Mouse (Mus musculus) CD4-positive, CD25-positive, alpha-beta regulatory T cell (primary cell): ENCODE measurements around the gene Zer1. TPM values are rescaled to one million over a fixed set of nuclear protein-coding genes. Genes with fewer than 3 reads are reported as not detected.

Source experiments
- polyA plus RNA-seq: library from polyadenylated mRNA; unstranded; fragments of 100-300 nt; shearing (Covaris generic); gene quantifications from one replicate; pipeline ENCODE4 v1.2.1, GENCODE M21; 2017

Zer1 gene
- polyA plus RNA-seq: 69.3 TPM

GRCm38 (mm10) chr2:30124472-30125274, at the start of gene Zer1:
Gene Zer1, minus strand, starts transcription at chr2:30124585.

GRCm38 (mm10) chr2:30171371-30171996, 47.1 kb upstream of the Zer1 start, which contains the start of gene Endog:
Gene Endog, plus strand, starts transcription at chr2:30171493.

DNA sequence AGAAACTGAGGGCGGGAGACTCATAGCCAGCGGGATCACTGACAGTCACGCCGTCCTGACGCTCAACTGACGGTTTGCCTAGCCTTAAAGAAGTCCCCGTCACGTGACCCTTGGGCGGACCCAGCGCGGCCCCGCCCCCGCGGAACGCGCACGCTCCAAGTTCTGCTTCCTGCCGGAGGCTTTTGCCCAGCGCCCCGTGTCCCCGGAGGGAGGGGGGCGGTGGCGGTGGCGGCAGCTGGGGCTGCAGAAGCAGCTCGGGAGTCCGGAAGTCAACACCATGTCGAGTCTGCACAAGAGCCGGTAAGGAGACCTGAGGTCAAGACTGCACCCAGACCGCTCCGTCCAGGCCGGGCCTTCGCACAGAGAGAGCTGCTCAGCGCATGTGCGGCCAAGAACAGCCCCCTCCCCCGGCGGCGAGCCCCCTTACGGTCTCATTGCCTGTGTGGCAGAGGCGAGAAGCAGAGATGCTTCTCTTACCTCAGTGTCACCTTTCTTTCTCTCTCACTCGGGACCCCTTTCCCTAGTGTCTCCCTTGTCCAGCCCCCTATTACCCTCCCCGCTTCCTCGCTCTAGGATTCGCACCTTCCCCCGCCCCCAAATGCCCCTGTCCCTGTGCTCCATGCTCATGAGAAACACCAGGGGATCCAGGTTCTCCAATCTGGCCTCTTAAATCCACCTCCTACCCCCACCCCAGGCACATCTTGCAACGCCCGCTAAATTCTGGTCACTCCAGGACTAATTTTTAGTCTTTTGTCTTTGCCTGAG, 9.4 kb upstream of the Zer1 start, which contains the start of gene Tbc1d13:
Gene Tbc1d13 (plus strand): TSS at position 134 of the 765 bp plus-strand sequence.

DNA sequence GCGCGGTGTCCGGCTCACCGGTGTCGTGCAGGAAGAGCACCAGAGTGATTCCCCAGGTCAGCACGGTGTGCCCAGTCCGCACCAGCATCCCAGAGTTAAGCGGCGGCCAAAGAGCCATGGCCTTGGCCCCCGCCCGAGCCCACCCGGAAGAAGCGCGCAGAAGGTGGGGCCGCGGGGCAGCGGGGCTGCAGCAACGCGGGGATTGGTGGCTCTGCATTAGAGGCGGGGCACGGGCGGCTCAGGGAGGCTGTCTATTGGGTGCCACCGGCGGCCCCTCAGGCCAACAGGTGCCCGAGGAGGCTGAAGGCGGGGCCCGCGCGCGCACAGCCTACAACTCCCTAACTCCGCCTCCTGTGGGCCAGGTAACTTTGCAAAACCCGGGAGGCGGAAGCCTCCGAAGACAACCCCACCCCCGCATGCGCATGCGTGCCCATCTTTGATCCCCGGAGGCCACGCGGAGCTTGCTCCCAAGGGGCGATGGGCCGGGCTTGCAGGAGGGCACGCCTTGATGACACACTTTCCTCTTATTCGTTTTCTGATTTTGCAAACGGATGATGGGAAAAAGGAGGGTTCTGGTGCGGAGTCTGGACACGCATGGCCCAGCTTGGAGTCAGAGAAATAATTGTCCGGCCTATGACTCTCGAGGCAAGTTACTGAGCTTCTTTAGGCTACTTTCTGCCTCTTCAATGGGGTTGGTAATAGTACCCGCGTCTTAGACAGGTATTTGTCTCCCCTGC, 30.7 kb downstream of the Zer1 start, which contains the start of gene Zdhhc12:
Gene Zdhhc12 (minus strand): TSS at position 178 of the 737 bp plus-strand sequence.

GRCm38 (mm10) chr2:30077502-30078348, 46.7 kb downstream of the Zer1 start, which contains the start of gene Pkn3:
Gene Pkn3, plus strand, starts transcription at chr2:30077684.

DNA sequence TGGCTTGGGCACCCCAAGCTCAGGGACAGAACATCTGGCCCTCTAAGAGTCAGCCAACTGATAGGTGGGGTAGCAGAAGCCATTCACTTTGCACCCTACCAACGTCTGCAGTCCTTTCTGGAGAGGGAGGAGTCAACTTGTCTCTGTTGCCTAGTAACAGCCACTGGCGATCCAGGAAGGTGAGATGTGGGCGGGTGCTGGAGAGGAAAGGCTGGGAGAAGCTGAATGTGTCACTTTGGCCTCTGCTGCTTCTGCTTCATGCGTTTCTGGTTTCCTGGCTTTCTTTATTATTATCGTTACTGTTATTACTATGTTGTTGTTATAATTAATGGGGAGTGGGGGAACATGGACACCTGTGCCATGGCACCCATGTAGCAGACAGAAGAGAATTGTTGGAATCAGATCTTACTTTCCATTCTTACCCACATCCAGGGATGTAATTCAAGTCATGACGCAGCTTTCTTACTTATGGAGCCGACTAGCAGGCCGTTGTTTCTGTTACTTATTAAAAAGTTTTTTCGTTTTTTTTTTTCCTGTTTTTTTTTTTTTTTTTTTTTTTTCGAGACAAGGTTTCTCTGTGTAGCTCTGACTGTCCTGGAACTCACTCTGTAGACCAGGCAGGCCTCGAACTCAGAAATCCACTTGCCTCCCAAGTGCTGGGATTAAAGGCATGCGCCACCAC, 67.0 kb downstream of the Zer1 start, which contains the start of gene Set:
Gene Set (plus strand): TSS at position 156 of the 682 bp plus-strand sequence.

GRCm38 (mm10) chr2:30048699-30049388, 75.5 kb downstream of the Zer1 start, which contains the start of gene Wdr34:
Gene Wdr34, minus strand, starts transcription at chr2:30048881.

Other genes with a start within 250 kb of the Zer1 start
- 75.3 TPM for gene Odf2, start 235.4 kb downstream of the Zer1 start, polyA plus RNA-seq
- gene Gle1, start 189.2 kb downstream of the Zer1 start, polyA plus RNA-seq: 68.0 TPM
- 107 TPM for gene Sptan1, start 159.0 kb downstream of the Zer1 start, polyA plus RNA-seq
- 1.3 TPM for gene Wdr34, start 75.7 kb downstream of the Zer1 start, polyA plus RNA-seq
- gene Set, start 67.2 kb downstream of the Zer1 start, polyA plus RNA-seq: 396 TPM
- 0.49 TPM for gene Pkn3, start 46.9 kb downstream of the Zer1 start, polyA plus RNA-seq
- 29.9 TPM for gene Zdhhc12, start 30.9 kb downstream of the Zer1 start, polyA plus RNA-seq
- 6.8 TPM for gene Tbc1d13, start 9.2 kb upstream of the Zer1 start, polyA plus RNA-seq
- 23.8 TPM for gene Endog, start 46.9 kb upstream of the Zer1 start, polyA plus RNA-seq
- gene Spout1, start 53.9 kb upstream of the Zer1 start, polyA plus RNA-seq: 42.2 TPM
- 17.1 TPM for gene Kyat1, start 81.3 kb upstream of the Zer1 start, polyA plus RNA-seq
- 6.6 TPM for gene Lrrc8a, start 113.1 kb upstream of the Zer1 start, polyA plus RNA-seq
- gene Gm28035, start 116.0 kb upstream of the Zer1 start, polyA plus RNA-seq: 6.8 TPM
- 6.3 TPM for gene Phyhd1, start 141.6 kb upstream of the Zer1 start, polyA plus RNA-seq
- gene Gm28038, start 156.5 kb upstream of the Zer1 start, polyA plus RNA-seq: 4.4 TPM
- gene Dolk, start 161.7 kb upstream of the Zer1 start, polyA plus RNA-seq: 17.0 TPM
- 21.9 TPM for gene Nup188, start 161.8 kb upstream of the Zer1 start, polyA plus RNA-seq
- 154 TPM for gene Sh3glb2, start 234.8 kb upstream of the Zer1 start, polyA plus RNA-seq
- gene Miga2, start 239.6 kb upstream of the Zer1 start, polyA plus RNA-seq: 12.9 TPM